Mouse (Mus musculus): Measurements from ENCODE around the gene Kcnma1. TPM values are rescaled to one million over a fixed set of nuclear protein-coding genes. Genes with fewer than 3 reads are reported as not detected.

Gene Kcnma1
- polyA plus RNA-seq, 1 experiment from 2014 or later, result 0.39 TPM

GRCm38 (mm10) chr14:23650126-23650525 lies 364.2 kb downstream of the Kcnma1 start:
- H3K27me3 ChIP-seq (ENCODE audit: control insufficient read depth, insufficient read depth, low read length), result peaks cover 3% of the 10 kb centered on the region; the same call in 1 of the 2 replicates
- no peak overlapping the region for H3K4me2 ChIP-seq
- ATAC-seq (replicated peaks; ENCODE audit: insufficient number of reproducible peaks, low FRiP score, low TSS enrichment), result no peak
- H3K9me3 ChIP-seq (replicated peaks; ENCODE audit: control insufficient read depth, low read length), result no peaks in the 10 kb centered on the region
- WGBS (ENCODE audit: insufficient replicate concordance), result 84% methylated on average over 3 of the region's 3 CpGs
- no peaks in the 10 kb centered on the region for H3K4me1 ChIP-seq (ENCODE audit: control insufficient read depth, insufficient read depth, low read length)
- no peak overlapping the region for H3K4me3 ChIP-seq (ENCODE audit: low read depth, low read length)
- no peak overlapping the region for H3K27ac ChIP-seq (ENCODE audit: low read depth, low read length)
- no peaks in the 10 kb centered on the region for H3K36me3 ChIP-seq (ENCODE audit: control insufficient read depth, insufficient read depth, low read length)
- H3K9ac ChIP-seq (ENCODE audit: low read depth, low read length), result no peak overlapping the region

- no peaks in the 10 kb centered on the region for H3K36me3 ChIP-seq (ENCODE audit: control insufficient read depth, insufficient read depth, low read length)
- H3K4me1 ChIP-seq (ENCODE audit: control insufficient read depth, insufficient read depth, low read length), result no peaks in the 10 kb centered on the region
- H3K9me3 ChIP-seq (replicated peaks; ENCODE audit: control insufficient read depth, low read length), result no peaks in the 10 kb centered on the region
- H3K27me3 ChIP-seq (ENCODE audit: control insufficient read depth, insufficient read depth, low read length), result peaks cover 3% of the 10 kb centered on the region; the same call in 1 of the 2 replicates
- H3K4me3 ChIP-seq (ENCODE audit: low read depth, low read length), result no peak overlapping the region
- no peak for ATAC-seq (replicated peaks; ENCODE audit: insufficient number of reproducible peaks, low FRiP score, low TSS enrichment)
- H3K27ac ChIP-seq (ENCODE audit: low read depth, low read length), result no peak overlapping the region
- no peak overlapping the region for H3K4me2 ChIP-seq
- no peak overlapping the region for H3K9ac ChIP-seq (ENCODE audit: low read depth, low read length)
- WGBS (ENCODE audit: insufficient replicate concordance), result 72% methylated on average over 9 of the region's 9 CpGs
Measured at GRCm38 (mm10) chr14:23645361-23646063, 368.8 kb downstream of the Kcnma1 start.

GRCm38 (mm10) chr14:23643162-23643561 lies 371.1 kb downstream of the Kcnma1 start:
- Histone ChIP-seq H3K27ac (ENCODE audit: low read depth, low read length) (no peak overlapping the region), H3K27me3 (ENCODE audit: control insufficient read depth, insufficient read depth, low read length) (peaks cover 2% of the 10 kb centered on the region; the same call in 1 of the 2 replicates), H3K9ac (ENCODE audit: low read depth, low read length) (no peak overlapping the region), H3K36me3 (ENCODE audit: control insufficient read depth, insufficient read depth, low read length) (no peaks in the 10 kb centered on the region), H3K4me1 (ENCODE audit: control insufficient read depth, insufficient read depth, low read length) (no peaks in the 10 kb centered on the region), H3K4me3 (ENCODE audit: low read depth, low read length) (no peak overlapping the region), H3K9me3 (replicated peaks; ENCODE audit: control insufficient read depth, low read length) (no peaks in the 10 kb centered on the region), H3K4me2 (no peak overlapping the region)
- WGBS (ENCODE audit: insufficient replicate concordance), result 87% methylated on average over 3 of the region's 3 CpGs
- no peak for ATAC-seq (replicated peaks; ENCODE audit: insufficient number of reproducible peaks, low FRiP score, low TSS enrichment)

- WGBS (ENCODE audit: insufficient replicate concordance), result 41% methylated on average over 2 of the region's 2 CpGs
- no peaks in the 10 kb centered on the region for H3K36me3 ChIP-seq (ENCODE audit: control insufficient read depth, insufficient read depth, low read length)
- no peak overlapping the region for H3K9ac ChIP-seq (ENCODE audit: low read depth, low read length)
- ATAC-seq (replicated peaks; ENCODE audit: insufficient number of reproducible peaks, low FRiP score, low TSS enrichment), result no peak
- no peaks in the 10 kb centered on the region for H3K4me1 ChIP-seq (ENCODE audit: control insufficient read depth, insufficient read depth, low read length)
- no peak overlapping the region for H3K4me3 ChIP-seq (ENCODE audit: low read depth, low read length)
- H3K27me3 ChIP-seq (ENCODE audit: control insufficient read depth, insufficient read depth, low read length), result no peaks in the 10 kb centered on the region; the same call in 1 of the 2 replicates
- no peak overlapping the region for H3K4me2 ChIP-seq
- H3K27ac ChIP-seq (ENCODE audit: low read depth, low read length), result no peak overlapping the region
- no peaks in the 10 kb centered on the region for H3K9me3 ChIP-seq (replicated peaks; ENCODE audit: control insufficient read depth, low read length)
Measured at GRCm38 (mm10) chr14:23640665-23641064, 373.6 kb downstream of the Kcnma1 start.

DNA sequence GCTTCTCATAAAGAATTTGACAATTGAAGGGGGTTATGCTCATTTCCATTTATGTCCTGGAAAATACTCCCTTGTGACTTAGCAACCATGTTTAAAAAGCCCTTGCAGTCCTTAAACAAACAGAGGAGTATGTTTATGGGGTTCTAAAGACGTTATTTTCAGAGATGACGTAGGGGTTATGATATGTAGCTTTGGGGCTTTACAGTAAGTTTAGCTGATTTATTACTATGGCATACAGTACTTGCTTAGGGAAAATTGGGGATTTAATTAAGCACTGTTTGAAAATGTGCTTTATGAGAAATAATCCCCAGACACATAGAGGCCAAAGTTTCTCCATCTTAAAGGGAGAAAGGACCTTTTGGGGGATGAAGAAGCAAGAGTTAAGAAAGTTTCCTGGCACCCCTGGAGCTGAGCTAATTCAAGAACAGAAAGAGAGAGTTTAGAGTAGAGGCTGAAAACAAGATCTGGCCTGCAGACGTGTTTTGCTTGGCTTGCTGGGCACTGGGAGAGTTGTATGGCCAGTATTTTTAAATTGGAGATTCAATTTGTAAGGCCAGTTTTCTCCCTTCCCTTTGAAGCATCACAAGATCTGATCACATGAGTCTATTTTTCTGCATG lies 376.1 kb downstream of the Kcnma1 start:
- H3K27me3 ChIP-seq (ENCODE audit: control insufficient read depth, insufficient read depth, low read length), result no peaks in the 10 kb centered on the region
- 71% methylated on average over 3 of the region's 3 CpGs for WGBS (ENCODE audit: insufficient replicate concordance)
- H3K4me2 ChIP-seq, result no peak overlapping the region
- H3K27ac ChIP-seq (ENCODE audit: low read depth, low read length), result no peak overlapping the region
- ATAC-seq (replicated peaks; ENCODE audit: insufficient number of reproducible peaks, low FRiP score, low TSS enrichment), result no peak
- no peaks in the 10 kb centered on the region for H3K36me3 ChIP-seq (ENCODE audit: control insufficient read depth, insufficient read depth, low read length)
- H3K9ac ChIP-seq (ENCODE audit: low read depth, low read length), result no peak overlapping the region
- no peaks in the 10 kb centered on the region for H3K4me1 ChIP-seq (ENCODE audit: control insufficient read depth, insufficient read depth, low read length)
- no peaks in the 10 kb centered on the region for H3K9me3 ChIP-seq (replicated peaks; ENCODE audit: control insufficient read depth, low read length)
- no peak overlapping the region for H3K4me3 ChIP-seq (ENCODE audit: low read depth, low read length)

DNA sequence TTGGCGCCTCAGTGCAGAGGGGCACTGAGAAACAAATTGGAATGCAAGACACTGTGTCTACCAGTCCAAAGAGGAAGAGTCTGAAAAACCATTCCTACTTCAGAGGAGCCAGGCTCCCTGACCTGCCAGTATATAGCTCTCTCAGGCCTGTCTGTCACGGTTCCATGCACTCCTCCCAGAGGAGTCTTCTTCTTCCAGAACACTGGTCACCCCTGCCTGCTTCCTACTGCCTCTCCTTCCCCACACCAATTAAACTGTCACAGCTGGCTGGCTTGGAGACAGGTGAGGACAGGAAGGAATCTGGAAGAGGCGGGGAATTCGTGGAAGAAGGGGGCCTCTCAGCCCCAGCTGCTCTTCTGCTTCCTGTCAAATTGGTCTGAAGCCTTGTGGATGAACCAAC lies 378.4 kb downstream of the Kcnma1 start:
- H3K4me3 ChIP-seq (ENCODE audit: low read depth, low read length), result no peak overlapping the region
- no peaks in the 10 kb centered on the region for H3K4me1 ChIP-seq (ENCODE audit: control insufficient read depth, insufficient read depth, low read length)
- WGBS (ENCODE audit: insufficient replicate concordance), result 44% methylated on average over 4 of the region's 4 CpGs
- no peak overlapping the region for H3K4me2 ChIP-seq
- H3K9me3 ChIP-seq (replicated peaks; ENCODE audit: control insufficient read depth, low read length), result no peaks in the 10 kb centered on the region
- H3K27ac ChIP-seq (ENCODE audit: low read depth, low read length), result no peak overlapping the region
- no peaks in the 10 kb centered on the region for H3K36me3 ChIP-seq (ENCODE audit: control insufficient read depth, insufficient read depth, low read length)
- no peak for ATAC-seq (replicated peaks; ENCODE audit: insufficient number of reproducible peaks, low FRiP score, low TSS enrichment)
- H3K9ac ChIP-seq (ENCODE audit: low read depth, low read length), result no peak overlapping the region
- no peaks in the 10 kb centered on the region for H3K27me3 ChIP-seq (ENCODE audit: control insufficient read depth, insufficient read depth, low read length)

- Histone ChIP-seq H3K4me1 (ENCODE audit: control insufficient read depth, insufficient read depth, low read length) (no peaks in the 10 kb centered on the region), H3K4me2 (no peak overlapping the region), H3K27me3 (ENCODE audit: control insufficient read depth, insufficient read depth, low read length) (no peaks in the 10 kb centered on the region), H3K27ac (ENCODE audit: low read depth, low read length) (no peak overlapping the region), H3K4me3 (ENCODE audit: low read depth, low read length) (no peak overlapping the region), H3K36me3 (ENCODE audit: control insufficient read depth, insufficient read depth, low read length) (no peaks in the 10 kb centered on the region), H3K9ac (ENCODE audit: low read depth, low read length) (no peak overlapping the region), H3K9me3 (replicated peaks; ENCODE audit: control insufficient read depth, low read length) (no peaks in the 10 kb centered on the region)
- WGBS (ENCODE audit: insufficient replicate concordance), result 82% methylated on average over 5 of the region's 5 CpGs
- ATAC-seq (replicated peaks; ENCODE audit: insufficient number of reproducible peaks, low FRiP score, low TSS enrichment), result no peak
Measured at GRCm38 (mm10) chr14:23633011-23633595, 381.2 kb downstream of the Kcnma1 start.

DNA sequence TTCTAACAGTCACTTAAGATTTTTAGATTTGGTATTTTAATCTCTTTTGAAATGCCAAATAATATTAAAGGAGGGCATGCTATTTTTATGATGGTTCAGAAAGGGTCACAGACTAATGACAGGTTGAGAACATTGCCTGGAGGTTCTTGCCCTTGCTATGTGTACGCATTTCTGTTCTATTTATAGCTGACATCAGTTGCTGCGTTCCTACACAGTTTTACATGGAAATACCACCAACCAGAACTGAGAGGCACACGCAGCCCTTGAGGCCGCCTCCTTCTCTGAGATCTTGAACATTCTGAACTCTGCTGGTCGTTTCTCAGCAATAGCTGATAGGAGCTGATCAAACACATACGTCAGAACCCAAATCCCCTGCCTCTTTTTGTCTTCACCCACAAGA lies 387.4 kb downstream of the Kcnma1 start:
- 37% methylated on average over 6 of the region's 6 CpGs for WGBS (ENCODE audit: insufficient replicate concordance)
- Histone ChIP-seq H3K4me1 (ENCODE audit: control insufficient read depth, insufficient read depth, low read length) (peaks cover 7% of the 10 kb centered on the region), H3K4me2 (no peak overlapping the region), H3K9me3 (replicated peaks; ENCODE audit: control insufficient read depth, low read length) (no peaks in the 10 kb centered on the region), H3K36me3 (ENCODE audit: control insufficient read depth, insufficient read depth, low read length) (no peaks in the 10 kb centered on the region), H3K4me3 (ENCODE audit: low read depth, low read length) (no peak overlapping the region), H3K27me3 (ENCODE audit: control insufficient read depth, insufficient read depth, low read length) (no peaks in the 10 kb centered on the region), H3K27ac (ENCODE audit: low read depth, low read length) (no peak overlapping the region), H3K9ac (ENCODE audit: low read depth, low read length) (no peak overlapping the region)
- no peak for ATAC-seq (replicated peaks; ENCODE audit: insufficient number of reproducible peaks, low FRiP score, low TSS enrichment)

Data from heart, embryonic 11.5 days (tissue).